Mouse (Mus musculus): ENCODE data around the gene Syt2.

Gene Syt2

GRCm38 (mm10) chr1:134772821-134773220 is 126.3 kb downstream of the Syt2 start:
- DNase-seq (ENCODE audit: low spot score in 2 of 2), result no peak

- no peak for DNase-seq (ENCODE audit: low spot score in 2 of 2)
Measured at GRCm38 (mm10) chr1:134773256-134773655, 126.8 kb downstream of the Syt2 start.

- no peak for DNase-seq (ENCODE audit: low spot score in 2 of 2)
Measured at GRCm38 (mm10) chr1:134774247-134774646, 127.8 kb downstream of the Syt2 start.

- DNase-seq (ENCODE audit: low spot score in 2 of 2), result no peak
Measured at GRCm38 (mm10) chr1:134774728-134775287, 128.3 kb downstream of the Syt2 start.

- DNase-seq (ENCODE audit: low spot score in 2 of 2), result no peak
Measured at GRCm38 (mm10) chr1:134775631-134776030, 129.2 kb downstream of the Syt2 start.

GRCm38 (mm10) chr1:134777201-134777885 is 130.9 kb downstream of the Syt2 start:
- no peak for DNase-seq (ENCODE audit: low spot score in 2 of 2)

- DNase-seq (ENCODE audit: low spot score in 2 of 2), result no peak
Measured at GRCm38 (mm10) chr1:134777936-134778548, 131.6 kb downstream of the Syt2 start.

GRCm38 (mm10) chr1:134782797-134783196 is 136.3 kb downstream of the Syt2 start:
- DNase-seq (ENCODE audit: low spot score in 2 of 2), result no peak

- no peak for DNase-seq (ENCODE audit: low spot score in 2 of 2)
Measured at GRCm38 (mm10) chr1:134783958-134784357, 137.5 kb downstream of the Syt2 start.

GRCm38 (mm10) chr1:134784481-134784880 is 138.0 kb downstream of the Syt2 start:
- DNase-seq (ENCODE audit: low spot score in 2 of 2), result no peak

- DNase-seq (ENCODE audit: low spot score in 2 of 2), result no peak
Measured at GRCm38 (mm10) chr1:134784911-134785310, 138.4 kb downstream of the Syt2 start.

- DNase-seq (ENCODE audit: low spot score in 2 of 2), result no peak
Measured at GRCm38 (mm10) chr1:134788096-134788495, 141.6 kb downstream of the Syt2 start.

GRCm38 (mm10) chr1:134790716-134791439 is 144.4 kb downstream of the Syt2 start:
- no peak for DNase-seq (ENCODE audit: low spot score in 2 of 2)

- no peak for DNase-seq (ENCODE audit: low spot score in 2 of 2)
Measured at GRCm38 (mm10) chr1:134791456-134791855, 145.0 kb downstream of the Syt2 start.

- no peak for DNase-seq (ENCODE audit: low spot score in 2 of 2)
Measured at GRCm38 (mm10) chr1:134796076-134796475, 149.6 kb downstream of the Syt2 start.

GRCm38 (mm10) chr1:134796536-134796935 is 150.1 kb downstream of the Syt2 start:
- no peak for DNase-seq (ENCODE audit: low spot score in 2 of 2)

- no peak for DNase-seq (ENCODE audit: low spot score in 2 of 2)
Measured at GRCm38 (mm10) chr1:134801758-134802157, 155.3 kb downstream of the Syt2 start.

- DNase-seq (ENCODE audit: low spot score in 2 of 2), result no peak
Measured at GRCm38 (mm10) chr1:134803286-134804117, 157.0 kb downstream of the Syt2 start.

GRCm38 (mm10) chr1:134804373-134804772 is 157.9 kb downstream of the Syt2 start:
- DNase-seq (ENCODE audit: low spot score in 2 of 2), result no peak

GRCm38 (mm10) chr1:134805471-134805870 is 159.0 kb downstream of the Syt2 start:
- DNase-seq (ENCODE audit: low spot score in 2 of 2), result no peak

All from left cerebral cortex, adult 9 months (tissue).